Mouse (Mus musculus) embryonic facial prominence, embryonic 10.5 days (tissue): ENCODE measurements at regions not wholly inside any gene's neighbourhood (a gene's known extent, or its start where the extent isn't known, plus 50 kb on each side); places are given as distances from the start of the nearest gene placed in this dataset.

ENCODE experiments used
- DNase-seq: peaks from one replicate; pipeline ENCODE4 v3.0.0-alpha.2; 2017; ENCODE audit warnings: low spot score
- H3K27ac ChIP-seq: fragments of 300-500 bp; sonication (generic); replicated peaks from 2 replicates; pipeline ENCODE4 v1.5.1; 2016; ENCODE audit warnings: mild to moderate bottlenecking
- H3K27me3 ChIP-seq: fragments of 300-500 bp; sonication (generic); replicated peaks from 2 replicates; pipeline ENCODE4 v1.6.1; 2016; ENCODE audit warnings: low read depth, mild to moderate bottlenecking; ENCODE audit not compliant: poor library complexity, severe bottlenecking
- H3K36me3 ChIP-seq: fragments of 300-500 bp; sonication (generic); replicated peaks from 2 replicates; pipeline ENCODE4 v1.6.1; 2016; ENCODE audit warnings: mild to moderate bottlenecking, moderate library complexity
- H3K4me1 ChIP-seq: fragments of 300-500 bp; sonication (generic); 2 replicates; pipeline ENCODE4 v1.6.1; 2016
- H3K4me3 ChIP-seq: fragments of 300-500 bp; sonication (generic); 2 replicates; pipeline ENCODE4 v1.5.1; 2016; ENCODE audit warnings: mild to moderate bottlenecking, moderate library complexity
- H3K9me3 ChIP-seq: fragments of 300-500 bp; sonication (generic); 2 replicates; pipeline ENCODE4 v1.6.1; 2016; ENCODE audit warnings: mild to moderate bottlenecking
- WGBS: fragments of 180-500 bp; shearing (Covaris S2); methylation state at CpG from one replicate; pipeline ENCODE4 v1.1.7; 2016; 5-methylcytosine and 5-hydroxymethylcytosine counted together

DNA sequence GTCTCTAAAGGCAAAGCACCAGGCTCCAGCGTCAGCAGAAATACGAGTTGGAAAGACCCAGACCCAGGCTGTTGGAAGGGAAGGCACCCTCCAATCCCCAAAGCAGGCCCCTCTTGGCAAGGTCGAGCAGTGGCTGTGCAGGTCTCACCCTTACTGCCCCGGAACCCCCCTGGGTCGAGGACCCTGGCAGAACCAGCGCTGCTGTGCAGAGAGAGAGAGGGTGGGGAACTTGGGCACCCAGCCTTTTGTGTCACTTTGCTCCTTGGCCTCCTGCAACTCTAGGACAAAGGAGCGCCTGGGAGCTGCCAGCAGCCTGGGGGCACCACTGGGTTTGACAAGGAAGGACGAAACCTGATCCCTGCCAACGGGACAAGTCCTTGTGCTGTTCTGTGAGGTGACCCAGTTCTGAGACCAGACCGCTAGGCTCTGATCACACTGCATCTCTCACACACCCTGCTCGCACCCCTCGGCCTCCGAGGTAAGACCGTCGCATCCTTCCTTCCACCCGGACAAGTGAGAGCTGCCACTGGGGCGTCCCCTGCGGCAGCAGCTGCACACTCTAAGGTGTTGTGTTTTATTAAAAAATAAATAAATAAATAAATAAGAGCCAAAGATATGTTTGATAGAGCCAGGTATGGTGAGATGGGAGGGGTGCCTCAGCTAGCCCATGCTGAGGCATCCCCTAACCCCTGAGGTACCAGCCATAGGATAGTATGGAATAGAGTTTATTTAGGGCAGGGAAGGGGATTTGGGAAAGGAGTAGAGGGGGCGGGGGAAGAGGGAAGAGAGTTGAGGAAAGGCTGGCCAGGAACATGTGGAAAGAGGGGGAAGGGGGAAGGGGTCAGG is 138.2 kb downstream of the Ly86 start:
- peaks cover 4% of the 10 kb centered on the region; the same call in 1 of the 2 replicates for H3K27me3 ChIP-seq
- WGBS: 12% methylated on average over 19 of the region's 19 CpGs

DNA sequence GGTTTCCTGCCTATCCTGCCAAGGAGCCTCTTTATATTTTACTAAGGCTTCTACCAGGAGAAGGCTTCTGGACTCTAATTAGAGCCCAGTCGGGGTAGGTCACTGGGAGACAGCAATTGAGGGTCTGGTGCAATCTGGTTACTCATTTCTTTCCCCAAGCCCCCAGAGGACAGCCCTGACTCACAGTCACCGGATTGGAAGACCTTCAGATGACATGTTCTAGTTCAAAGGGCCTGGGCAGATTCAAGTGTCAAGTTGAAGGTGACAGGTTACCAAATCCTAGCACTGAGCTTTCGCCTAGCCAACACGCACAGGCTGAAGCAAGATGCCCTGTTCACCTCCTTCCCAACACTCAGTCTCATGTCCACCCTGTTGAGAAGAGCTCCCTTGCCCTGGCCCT is 139.6 kb downstream of the Ly86 start:
- Histone ChIP-seq H3K27ac (no peak overlapping the region), H3K36me3 (no peaks in the 10 kb centered on the region), H3K4me1 (peaks cover 21% of the 10 kb centered on the region), H3K4me3 (no peak overlapping the region), H3K9me3 (no peaks in the 10 kb centered on the region), H3K27me3 (no peaks in the 10 kb centered on the region; the same call in 1 of the 2 replicates)
- 87% methylated on average over 4 of the region's 4 CpGs for WGBS
- DNase-seq: no peak

More for the DNA sequence above, 138.2 kb downstream of the Ly86 start:
- peaks cover 22% of the 10 kb centered on the region for H3K4me1 ChIP-seq
- DNase-seq: peak; percentile 68
- peak overlapping the region; percentile 90 for H3K27ac ChIP-seq
- no peaks in the 10 kb centered on the region for H3K9me3 ChIP-seq
- no peaks in the 10 kb centered on the region for H3K36me3 ChIP-seq
- peak overlapping the region; percentile 46 for H3K4me3 ChIP-seq

DNA sequence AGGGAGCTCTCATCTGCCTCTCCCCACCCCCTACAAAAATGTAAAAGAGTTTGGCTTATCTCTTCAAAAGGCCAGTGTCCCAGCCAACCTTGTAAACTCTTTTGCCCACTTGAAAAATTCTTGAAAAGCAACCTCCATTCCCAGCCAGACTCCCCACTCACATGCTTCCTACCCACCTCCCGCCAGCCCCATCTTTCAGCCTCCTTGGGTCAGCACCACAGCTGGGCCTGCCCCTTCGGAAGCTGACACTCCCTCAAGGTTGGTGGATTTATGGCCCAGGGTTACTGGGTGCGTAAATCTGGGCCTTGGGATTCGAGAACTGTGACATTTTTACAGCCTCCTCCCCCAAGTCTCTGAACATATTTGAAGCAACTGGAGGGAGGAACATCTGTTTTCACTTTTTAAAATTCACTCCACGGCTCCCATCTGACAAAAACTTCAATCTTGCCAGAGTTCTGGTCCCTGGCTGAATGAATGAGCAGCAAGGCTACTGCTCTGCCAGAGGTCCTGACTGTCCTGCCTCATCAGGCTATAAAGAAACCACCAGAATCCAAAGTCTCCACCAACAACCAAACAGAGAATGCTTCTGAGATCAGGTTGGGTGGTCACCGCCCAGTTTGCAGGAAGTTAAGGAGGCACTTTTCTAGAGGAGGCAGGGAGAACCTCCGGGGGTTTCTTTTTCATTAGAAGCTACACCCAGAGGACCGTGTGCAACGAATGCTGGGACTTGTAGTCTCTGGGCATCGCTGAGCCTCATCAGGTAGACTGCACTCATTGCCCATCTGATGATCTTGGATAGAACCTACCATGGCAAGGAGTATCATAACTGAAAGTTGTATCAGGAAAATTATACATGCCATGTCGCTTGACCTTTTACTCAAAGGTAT is 147.3 kb downstream of the Ly86 start:
- WGBS: 58% methylated on average over 11 of the region's 11 CpGs
- Histone ChIP-seq H3K36me3 (no peaks in the 10 kb centered on the region), H3K4me3 (no peak overlapping the region), H3K4me1 (peaks cover 18% of the 10 kb centered on the region), H3K9me3 (no peaks in the 10 kb centered on the region), H3K27me3 (no peaks in the 10 kb centered on the region), H3K27ac (peak overlapping the region; percentile 52; the same call in 1 of the 2 replicates)
- DNase-seq: peak; percentile 36

DNA sequence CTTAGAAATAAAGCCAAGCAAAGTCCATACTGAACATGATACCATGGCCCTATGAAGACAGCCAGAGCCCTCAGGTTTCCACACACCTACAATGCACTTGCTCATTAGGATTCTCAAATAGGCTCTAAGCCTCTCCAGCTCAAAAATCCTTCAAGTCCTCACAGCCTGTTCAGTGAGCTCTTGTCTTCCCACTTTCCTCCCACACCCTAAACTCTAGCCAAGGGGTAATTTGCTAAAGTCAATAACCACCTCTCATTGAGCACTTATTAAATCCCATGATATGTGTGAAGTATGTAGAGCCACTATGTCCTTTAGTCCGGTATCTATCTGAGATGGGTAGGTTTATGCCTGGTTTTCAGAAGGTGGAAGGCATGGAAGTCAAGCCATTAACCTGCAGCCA is 148.3 kb downstream of the Ly86 start:
- Histone ChIP-seq H3K27me3 (no peaks in the 10 kb centered on the region), H3K36me3 (no peaks in the 10 kb centered on the region), H3K4me1 (peaks cover 18% of the 10 kb centered on the region), H3K9me3 (no peaks in the 10 kb centered on the region), H3K4me3 (no peak overlapping the region), H3K27ac (no peak overlapping the region)
- WGBS: 88% methylated on average over 1 of the region's 1 CpGs
- DNase-seq: no peak

DNA sequence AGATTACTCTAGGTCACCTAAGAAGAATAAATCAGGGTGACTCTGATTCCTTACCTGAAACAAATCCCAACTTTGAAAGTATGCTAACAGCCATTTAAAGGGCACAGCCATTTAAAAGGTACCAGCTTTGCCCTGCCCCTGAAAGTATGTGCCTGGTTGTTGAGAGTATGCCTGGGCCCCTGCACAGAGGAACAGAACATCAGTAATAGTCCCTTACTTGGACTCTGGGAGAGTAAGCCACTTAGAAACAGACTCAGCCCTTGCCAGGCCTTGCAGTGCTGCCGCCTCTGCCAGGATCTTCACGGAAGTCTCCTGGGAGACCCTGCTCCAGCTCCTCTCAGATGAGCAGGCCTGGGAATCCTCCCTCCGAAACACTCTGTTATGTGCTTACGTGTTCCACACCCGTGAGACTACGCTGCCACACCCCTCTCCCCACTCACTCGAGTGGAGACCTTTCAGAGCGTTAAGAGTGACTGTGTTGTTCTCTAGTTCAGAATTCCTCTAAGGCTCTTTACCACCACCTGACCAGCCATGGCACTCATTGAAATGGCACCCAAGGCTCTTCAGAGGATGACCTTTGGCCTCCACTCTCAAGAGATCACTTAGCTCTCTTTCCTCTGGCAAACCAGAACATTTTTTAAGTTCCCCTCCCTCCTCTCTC is 150.4 kb downstream of the Ly86 start:
- Histone ChIP-seq H3K27ac (no peak overlapping the region), H3K4me1 (peaks cover 18% of the 10 kb centered on the region), H3K36me3 (no peaks in the 10 kb centered on the region), H3K9me3 (no peaks in the 10 kb centered on the region), H3K4me3 (no peak overlapping the region), H3K27me3 (no peaks in the 10 kb centered on the region)
- 76% methylated on average over 8 of the region's 8 CpGs for WGBS
- no peak for DNase-seq

DNA sequence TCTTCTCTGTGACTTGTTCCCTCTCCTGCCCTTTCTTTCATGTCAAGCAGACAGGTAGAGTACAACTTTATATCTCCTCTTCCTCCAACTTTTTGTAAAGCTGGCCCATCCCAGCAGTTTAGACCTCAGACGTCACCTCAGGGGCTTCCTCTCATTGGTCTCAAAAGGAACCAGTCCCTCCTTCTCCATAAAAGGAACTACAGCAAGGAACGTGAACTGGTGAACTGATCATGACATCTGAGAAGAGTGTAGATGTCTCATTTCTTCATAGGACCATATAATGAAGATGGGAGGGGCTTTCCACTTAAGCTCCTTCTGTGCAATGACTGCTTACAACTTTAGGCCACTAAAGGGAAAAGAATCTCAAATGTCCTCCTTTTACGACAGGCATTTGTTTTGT is 153.0 kb downstream of the Ly86 start:
- DNase-seq: no peak
- H3K27me3 ChIP-seq: no peaks in the 10 kb centered on the region
- no peaks in the 10 kb centered on the region for H3K36me3 ChIP-seq
- 62% methylated on average over 3 of the region's 3 CpGs for WGBS
- H3K4me1 ChIP-seq: peaks cover 9% of the 10 kb centered on the region; the same call in 1 of the 2 replicates
- H3K27ac ChIP-seq: no peak overlapping the region
- no peaks in the 10 kb centered on the region for H3K9me3 ChIP-seq
- H3K4me3 ChIP-seq: no peak overlapping the region

DNA sequence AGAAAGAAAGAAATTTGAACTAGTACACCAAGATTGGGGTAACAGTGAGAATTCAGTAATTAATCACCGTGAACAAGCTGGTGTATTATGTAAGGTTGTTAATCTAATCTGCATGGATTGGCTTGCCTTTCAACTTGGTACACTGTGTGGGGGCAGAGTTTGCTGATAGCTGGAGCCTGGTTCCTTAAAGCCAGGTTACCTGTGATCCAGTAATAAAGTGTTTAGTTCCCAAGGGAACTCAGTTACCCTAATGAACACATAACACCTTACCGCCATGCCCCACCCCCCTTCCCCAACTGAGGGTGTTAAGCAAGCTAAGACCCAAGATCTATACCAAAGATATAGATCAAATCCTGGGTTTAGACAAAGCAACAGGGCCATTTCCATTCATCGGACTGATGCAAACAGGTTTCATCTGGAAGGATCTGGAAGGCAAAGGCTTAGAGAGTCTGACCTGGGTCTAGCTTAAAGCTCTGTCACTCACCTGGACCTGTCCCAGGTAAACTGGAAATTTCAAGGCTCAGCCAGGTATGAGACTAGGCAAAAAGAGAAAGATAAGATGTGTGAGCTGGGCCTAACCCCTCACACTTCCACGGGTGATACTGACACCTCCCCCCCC is 155.8 kb downstream of the Ly86 start:
- H3K27ac ChIP-seq: no peak overlapping the region
- no peaks in the 10 kb centered on the region for H3K9me3 ChIP-seq
- DNase-seq: no peak
- H3K27me3 ChIP-seq: no peaks in the 10 kb centered on the region
- no peaks in the 10 kb centered on the region for H3K36me3 ChIP-seq
- 73% methylated on average over 4 of the region's 4 CpGs for WGBS
- H3K4me3 ChIP-seq: no peak overlapping the region
- peaks cover 12% of the 10 kb centered on the region for H3K4me1 ChIP-seq

DNA sequence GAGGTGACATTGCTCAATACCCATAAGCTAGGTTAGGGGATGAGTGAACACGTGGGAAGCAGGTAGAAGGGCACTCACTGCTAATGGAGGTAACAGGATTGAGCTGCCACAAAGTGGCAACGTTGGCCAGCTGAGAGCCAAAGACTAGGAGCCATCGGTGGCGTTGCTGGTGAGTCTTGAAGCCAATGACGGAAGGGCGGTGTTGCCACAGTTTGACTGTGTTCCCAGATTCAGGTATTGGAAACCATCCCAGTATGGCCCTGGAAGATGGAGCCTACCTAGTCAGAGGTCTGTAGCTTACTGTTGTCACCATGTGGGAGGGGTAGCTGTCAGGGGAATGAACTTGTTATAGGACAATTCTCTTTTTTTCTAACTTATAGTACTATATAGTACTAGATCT is 158.4 kb downstream of the Ly86 start:
- no peak overlapping the region for H3K27ac ChIP-seq
- H3K9me3 ChIP-seq: no peaks in the 10 kb centered on the region
- no peak overlapping the region for H3K4me3 ChIP-seq
- DNase-seq: no peak
- no peaks in the 10 kb centered on the region for H3K27me3 ChIP-seq
- no peaks in the 10 kb centered on the region for H3K36me3 ChIP-seq
- H3K4me1 ChIP-seq: peaks cover 31% of the 10 kb centered on the region
- WGBS: 91% methylated on average over 6 of the region's 6 CpGs

DNA sequence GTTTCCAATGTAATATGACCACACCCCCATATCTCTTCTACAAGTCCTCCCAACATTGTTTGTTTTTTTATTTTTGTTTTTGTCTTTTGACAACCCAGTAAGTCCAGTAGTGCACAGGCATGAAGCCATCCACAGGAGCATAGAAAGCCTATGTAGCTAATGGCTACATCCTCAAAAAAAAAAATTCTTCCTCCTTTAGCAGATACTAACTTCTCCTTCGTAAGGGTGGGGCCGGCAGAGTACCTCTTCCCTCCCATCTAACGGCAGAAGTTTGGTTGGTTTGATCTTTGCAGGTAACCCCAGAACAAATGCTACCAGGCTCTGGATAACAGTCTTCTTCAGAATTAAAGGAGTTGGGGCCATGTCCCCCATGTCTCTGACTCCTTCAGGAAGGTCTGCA is 158.9 kb downstream of the Ly86 start:
- no peak overlapping the region for H3K4me3 ChIP-seq
- WGBS: 92% methylated on average over 3 of the region's 3 CpGs

DNA sequence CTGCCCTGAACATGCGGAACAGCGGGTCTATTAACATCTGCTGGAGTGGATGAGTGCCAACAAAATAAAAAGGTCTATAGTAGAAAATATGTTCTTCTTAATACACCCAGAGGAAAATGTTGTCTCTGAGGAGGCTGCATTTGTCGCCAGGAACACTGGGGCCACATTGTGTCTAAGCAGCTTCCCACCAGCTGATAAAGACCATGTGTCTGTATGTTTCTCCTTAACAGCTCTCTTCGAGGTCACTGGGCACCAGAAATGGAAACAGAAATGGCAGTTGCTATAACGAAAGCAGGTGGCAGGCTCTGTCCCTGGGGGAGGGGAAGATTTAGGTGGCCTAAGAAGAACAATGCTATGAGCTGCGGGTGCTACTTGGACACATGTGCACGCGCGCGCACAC is 159.4 kb downstream of the Ly86 start:
- H3K27me3 ChIP-seq: no peaks in the 10 kb centered on the region
- no peaks in the 10 kb centered on the region for H3K9me3 ChIP-seq
- no peaks in the 10 kb centered on the region for H3K36me3 ChIP-seq
- H3K4me1 ChIP-seq: peaks cover 40% of the 10 kb centered on the region
- DNase-seq: no peak
- no peak overlapping the region for H3K27ac ChIP-seq
- H3K4me3 ChIP-seq: no peak overlapping the region
- WGBS: 83% methylated on average over 10 of the region's 10 CpGs

More for the DNA sequence above, 158.9 kb downstream of the Ly86 start:
- H3K27ac ChIP-seq: no peak overlapping the region
- peaks cover 35% of the 10 kb centered on the region for H3K4me1 ChIP-seq
- DNase-seq: no peak
- H3K27me3 ChIP-seq: no peaks in the 10 kb centered on the region
- H3K36me3 ChIP-seq: no peaks in the 10 kb centered on the region
- no peaks in the 10 kb centered on the region for H3K9me3 ChIP-seq

DNA sequence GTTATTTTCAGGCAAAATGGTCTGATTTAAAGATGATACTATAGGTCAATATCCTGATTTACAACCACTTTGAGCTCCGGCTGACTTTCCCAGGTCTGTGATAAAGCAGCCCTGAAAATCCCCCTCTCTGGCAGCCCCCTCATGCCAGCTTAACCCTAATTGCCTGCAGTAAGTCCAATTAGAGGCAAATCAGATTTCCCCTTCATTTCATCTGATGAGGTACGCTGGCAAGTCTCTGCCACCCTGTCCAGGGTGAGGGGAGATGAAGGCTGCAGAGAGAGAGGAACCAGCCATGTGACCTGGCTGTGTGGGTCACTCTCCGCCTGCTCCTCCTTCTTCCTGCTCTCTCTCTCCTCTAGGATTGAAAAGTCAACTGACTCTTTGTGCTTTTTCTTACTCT is 160.6 kb downstream of the Ly86 start:
- no peak for DNase-seq
- H3K4me1 ChIP-seq: peaks cover 46% of the 10 kb centered on the region
- H3K9me3 ChIP-seq: no peaks in the 10 kb centered on the region
- WGBS: 61% methylated on average over 3 of the region's 3 CpGs
- H3K4me3 ChIP-seq: no peak overlapping the region
- no peaks in the 10 kb centered on the region for H3K36me3 ChIP-seq
- H3K27me3 ChIP-seq: no peaks in the 10 kb centered on the region
- H3K27ac ChIP-seq: peak overlapping the region; percentile 69

DNA sequence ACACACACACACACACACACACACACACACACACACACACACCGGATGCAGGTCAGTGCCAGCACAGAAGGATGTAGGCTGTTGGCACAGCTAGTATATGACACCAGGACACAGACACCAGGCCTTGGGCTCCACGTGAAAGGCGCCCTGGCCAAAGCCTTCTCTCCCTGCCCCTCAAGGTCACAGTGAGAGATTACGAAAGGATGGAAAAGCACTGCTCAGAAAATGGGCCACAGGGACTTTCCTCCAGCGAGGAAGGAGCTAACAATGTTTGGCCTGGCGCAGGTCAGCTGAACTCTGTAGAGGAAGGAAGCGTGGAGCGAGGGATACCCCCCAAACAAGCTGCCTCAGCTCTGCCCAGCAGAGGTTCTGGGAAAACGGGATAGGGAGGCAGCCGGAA is 161.0 kb downstream of the Ly86 start:
- Histone ChIP-seq H3K27ac (peak overlapping the region; percentile 69), H3K4me1 (peaks cover 45% of the 10 kb centered on the region), H3K4me3 (no peak overlapping the region), H3K27me3 (no peaks in the 10 kb centered on the region), H3K36me3 (no peaks in the 10 kb centered on the region), H3K9me3 (no peaks in the 10 kb centered on the region)
- no peak for DNase-seq
- 64% methylated on average over 10 of the region's 10 CpGs for WGBS
